Mouse (Mus musculus): ENCODE measurements around the gene Nat8.

DNA sequence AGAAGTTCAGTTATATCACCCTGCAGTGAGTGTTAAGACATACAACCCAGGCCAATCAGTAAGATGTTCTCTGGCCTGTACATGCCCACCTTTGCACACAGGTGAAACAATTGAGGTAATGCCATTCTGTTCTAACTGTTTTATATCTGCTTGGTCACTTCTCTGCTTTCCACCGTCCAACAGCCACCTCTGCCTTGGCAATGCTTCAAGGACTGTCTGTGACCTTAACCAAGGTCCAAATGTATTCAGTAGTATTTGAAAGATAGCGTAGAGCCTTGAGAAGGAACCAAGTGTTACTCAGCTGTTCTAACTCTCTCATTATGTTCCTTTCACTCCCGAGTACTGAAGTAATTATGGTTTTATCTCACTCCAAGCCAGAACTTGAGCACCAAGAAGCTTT, 30.7 kb upstream of the Nat8 start:
- no peak for TF ChIP-seq CTCF (IDR thresholded peaks at IDR 0.05; ENCODE audit: insufficient read depth, low read depth, low read length)
- TF ChIP-seq POLR2A (IDR thresholded peaks at IDR 0.05; ENCODE audit: insufficient read depth, low read depth, low read length), result no peak

All from olfactory bulb, adult 2 months (tissue).